Comparison of ENCODE assay signal across 14 mouse cellular contexts in genomic region chr4:139579466-139579865, GRCm38 (mm10). TPM values are rescaled to one million over a fixed set of nuclear protein-coding genes. Genes with fewer than 3 reads are reported as not detected.
DNase-seq lines count a peak whose midpoint lies in the region; ATAC-seq and TF ChIP-seq lines count a peak whose summit lies in the region.
"Had no signal": no experiment of that assay in that cellular context is flagged by ENCODE, and none has a peak within 500 bp of the region (broad histone marks: within the 10 kb centered on the region; RNA-seq: fewer than 3 reads in every experiment).

No protein-coding gene starts in this region.

- TF ChIP-seq CTCF in gastrocnemius, adult 2 months (IDR thresholded peaks at IDR 0.05), result no peak
- TF ChIP-seq CTCF in layer of hippocampus, adult 2 months (conservative IDR thresholded peaks at IDR 0.05), result no peak

- no peaks in the 10 kb centered on the region for H3K27me3 ChIP-seq in neural tube, embryonic 11.5 days (ENCODE audit: control insufficient read depth, insufficient read depth, low read length)
- peaks cover 26% of the 10 kb centered on the region for H3K27me3 ChIP-seq in liver, embryonic 11.5 days (replicated peaks; ENCODE audit: control insufficient read depth, insufficient read depth, low read length)

- DNase-seq in gastrocnemius, adult 2 months, result no peak
- no peak for DNase-seq in gastrocnemius, postnatal 25 days
- no peak for DNase-seq in neural tube, embryonic 11.5 days (ENCODE audit: low spot score)
- no peak for DNase-seq in neural tube, embryonic 10.5 days (ENCODE audit: extremely low spot score, low spot score)
- no peak for DNase-seq in liver, embryonic 11.5 days (ENCODE audit: low spot score)
- no peak for DNase-seq in layer of hippocampus, adult 2 months (ENCODE audit: low spot score in 2 of 2)
- no peak for DNase-seq in urinary bladder, postnatal 25 days (ENCODE audit: low spot score)
- DNase-seq in adrenal gland, postnatal 4 days (ENCODE audit: low spot score in 2 of 2), result no peak
- DNase-seq: adrenal gland, adult 2 months; left cerebral cortex, postnatal 4 days; thymus, postnatal 36 days had no signal

- intact Hi-C loops in gastrocnemius, adult 2 months (cut with DNase I), result no loop called here

- H3K36me3 ChIP-seq in neural tube, embryonic 11.5 days (ENCODE audit: control insufficient read depth, insufficient read depth, low read length), result no peaks in the 10 kb centered on the region; the same call in 1 of the 2 replicates
- H3K36me3 ChIP-seq in liver, embryonic 11.5 days (ENCODE audit: control insufficient read depth, insufficient read depth, low read length), result no peaks in the 10 kb centered on the region

- whole genome bisulfite sequencing in neural tube, embryonic 11.5 days, result 27% methylated on average over 6 of the region's 6 CpGs
- 47% methylated on average over 6 of the region's 6 CpGs for WGBS in liver, embryonic 11.5 days

- no peak overlapping the region for H3K9ac ChIP-seq in neural tube, embryonic 11.5 days (ENCODE audit: low read length)
- no peak overlapping the region for H3K9ac ChIP-seq in liver, embryonic 11.5 days (ENCODE audit: low read depth, low read length)
- H3K9ac ChIP-seq: hindbrain, embryonic 14.5 days had no signal

- peak overlapping the region; percentile 44 for H3K4me3 ChIP-seq in gastrocnemius, adult 2 months
- no peak overlapping the region for H3K4me3 ChIP-seq in neural tube, embryonic 11.5 days (ENCODE audit: low read depth, low read length)
- H3K4me3 ChIP-seq in liver, embryonic 11.5 days (ENCODE audit: low read depth, low read length), result no peak overlapping the region
- H3K4me3 ChIP-seq in layer of hippocampus, adult 2 months, result no peak overlapping the region
- H3K4me3 ChIP-seq: erythroblast, embryonic 14.5 days had no signal

- H3K4me2 ChIP-seq in neural tube, embryonic 11.5 days (ENCODE audit: low read depth), result no peak overlapping the region
- H3K4me2 ChIP-seq in liver, embryonic 11.5 days, result peak overlapping the region; percentile 16; the same call in 1 of the 2 replicates

- H3K27ac ChIP-seq in gastrocnemius, adult 2 months, result peak overlapping the region; percentile 81
- H3K27ac ChIP-seq in neural tube, embryonic 11.5 days (ENCODE audit: low read depth, low read length), result peak overlapping the region; percentile 95; the same call in 1 of the 2 replicates
- no peak overlapping the region; the same call in 1 of the 2 replicates for H3K27ac ChIP-seq in liver, embryonic 11.5 days (ENCODE audit: low read depth, low read length)
- H3K27ac ChIP-seq in layer of hippocampus, adult 2 months, result no peak overlapping the region
- H3K27ac ChIP-seq: hindbrain, embryonic 14.5 days had no signal

- no peaks in the 10 kb centered on the region for H3K9me3 ChIP-seq in neural tube, embryonic 11.5 days (ENCODE audit: control insufficient read depth, low read length)
- H3K9me3 ChIP-seq in liver, embryonic 11.5 days (ENCODE audit: control insufficient read depth, low read length), result no peaks in the 10 kb centered on the region

- peaks cover 70% of the 10 kb centered on the region for H3K4me1 ChIP-seq in neural tube, embryonic 11.5 days (ENCODE audit: control insufficient read depth, insufficient read depth, low read length)
- H3K4me1 ChIP-seq in liver, embryonic 11.5 days (replicated peaks; ENCODE audit: control insufficient read depth, insufficient read depth, low read length), result peaks cover 57% of the 10 kb centered on the region

- no peak for ATAC-seq in neural tube, embryonic 11.5 days (ENCODE audit: insufficient read depth, low FRiP score, low TSS enrichment)
- ATAC-seq in liver, embryonic 11.5 days (replicated peaks; ENCODE audit: low FRiP score), result no peak

RNA-seq across cellular contexts. Expression of gene Gm21969, which starts 23.5 kb away (rescaled TPM):
- total RNA-seq in gastrocnemius, adult 2 months (2021), result not detected
- total RNA-seq in gastrocnemius, postnatal 25 days (2021), result under 1 TPM in 1 of 2 experiments, not detected in 1; 0.08 TPM
- not detected in 2 replicates for polyA plus RNA-seq in neural tube, embryonic 11.5 days (2014; fragmentation: Nextera tagmentation; extraction: Ambion mirVana)
- polyA plus RNA-seq in liver, embryonic 11.5 days (2014; fragmentation: Nextera tagmentation; extraction: Ambion mirVana), result not detected in 2 replicates
- total RNA-seq in layer of hippocampus, adult 2 months (2021), result not detected
- not detected for total RNA-seq in adrenal gland, postnatal 4 days (2021)
- total RNA-seq: neutrophil, adult 5-6 weeks had no signal
- polyA plus RNA-seq: hindbrain, embryonic 14.5 days had no signal

RNA-seq across cellular contexts. Expression of gene Aldh4a1, which starts 43.2 kb away (rescaled TPM):
- total RNA-seq in gastrocnemius, adult 2 months (2021), result 10 to 100 TPM; 58.2 to 75.6 TPM
- total RNA-seq in gastrocnemius, postnatal 25 days (2021), result 10 to 100 TPM; 62.2 to 72.0 TPM
- 13.9 and 16.2 TPM in 2 replicates for polyA plus RNA-seq in neural tube, embryonic 11.5 days (2014; fragmentation: Nextera tagmentation; extraction: Ambion mirVana)
- polyA plus RNA-seq in liver, embryonic 11.5 days (2014; fragmentation: Nextera tagmentation; extraction: Ambion mirVana), result 45.2 and 52.0 TPM in 2 replicates
- 10 to 100 TPM; 20.1 to 20.2 TPM for total RNA-seq in layer of hippocampus, adult 2 months (2021)
- total RNA-seq in adrenal gland, postnatal 4 days (2021), result 10 to 100 TPM; 41.8 to 43.4 TPM

RNA-seq across cellular contexts. Expression of gene Iffo2, which starts 49.1 kb away (rescaled TPM):
- total RNA-seq in gastrocnemius, adult 2 months (2021), result 1 to 10 TPM; 2.1 to 2.5 TPM
- 1 to 10 TPM; 2.2 to 2.7 TPM for total RNA-seq in gastrocnemius, postnatal 25 days (2021)
- 2.8 and 3.4 TPM in 2 replicates for polyA plus RNA-seq in neural tube, embryonic 11.5 days (2014; fragmentation: Nextera tagmentation; extraction: Ambion mirVana)
- polyA plus RNA-seq in liver, embryonic 11.5 days (2014; fragmentation: Nextera tagmentation; extraction: Ambion mirVana), result 1.8 and 2.2 TPM in 2 replicates
- 10 to 100 TPM; 15.7 to 17.5 TPM for total RNA-seq in layer of hippocampus, adult 2 months (2021)
- 10 to 100 TPM; 17.6 to 17.8 TPM for total RNA-seq in adrenal gland, postnatal 4 days (2021)
- polyA plus RNA-seq: erythroblast, embryonic 14.5 days had no signal

Comparison
In these comparisons a context has a peak if more than half of its experiments do, and no peak if none do; other contexts are left out.
1. H3K27ac ChIP-seq: peak in gastrocnemius, adult 2 months (single experiment) and neural tube, embryonic 11.5 days (single experiment); none in liver, embryonic 11.5 days (single experiment) and layer of hippocampus, adult 2 months (single experiment).
2. RNA of gene Iffo2, which starts 49.1 kb away (total RNA-seq): 17.6 to 17.8 TPM in adrenal gland, postnatal 4 days and 15.7 to 17.5 TPM in layer of hippocampus, adult 2 months; 2.2 to 2.7 TPM in gastrocnemius, postnatal 25 days and 2.1 to 2.5 TPM in gastrocnemius, adult 2 months; every median in the first group is over 4 times any median in the second.